Mouse (Mus musculus) retina, adult 2 months (tissue): ENCODE data around the gene Gtf2ird1.
"Not testable (repeated sequence)": the region's sequence is repeated elsewhere in the genome, so short reads cannot be mapped to it uniquely, and the experiment has no call there.

Source experiments
- DNase-seq: peaks from one replicate; pipeline ENCODE4 v3.0.0-alpha.2; 2012; ENCODE audit warnings: low read depth, low spot score

Gtf2ird1 gene

GRCm38 (mm10) chr5:134475006-134475605, 18.6 kb upstream of the Gtf2ird1 start:
- DNase-seq, result no peak

GRCm38 (mm10) chr5:134473902-134474301, 17.4 kb upstream of the Gtf2ird1 start:
- no peak for DNase-seq

GRCm38 (mm10) chr5:134470538-134471169, 14.1 kb upstream of the Gtf2ird1 start:
- no peak for DNase-seq

GRCm38 (mm10) chr5:134469559-134470150, 13.1 kb upstream of the Gtf2ird1 start:
- DNase-seq, result no peak

- DNase-seq, result no peak
Measured at GRCm38 (mm10) chr5:134468158-134468765, 11.7 kb upstream of the Gtf2ird1 start.

GRCm38 (mm10) chr5:134467030-134467549, 10.6 kb upstream of the Gtf2ird1 start:
- no peak for DNase-seq

GRCm38 (mm10) chr5:134466296-134467029, 9.9 kb upstream of the Gtf2ird1 start:
- DNase-seq, result no peak

GRCm38 (mm10) chr5:134465197-134465596, 8.7 kb upstream of the Gtf2ird1 start:
- no peak for DNase-seq

GRCm38 (mm10) chr5:134464225-134464624, 7.7 kb upstream of the Gtf2ird1 start:
- no peak for DNase-seq

GRCm38 (mm10) chr5:134462731-134463130, 6.2 kb upstream of the Gtf2ird1 start:
- no peak for DNase-seq

- DNase-seq, result no peak
Measured at GRCm38 (mm10) chr5:134462316-134462715, 5.8 kb upstream of the Gtf2ird1 start.

GRCm38 (mm10) chr5:134460546-134460945, 4.0 kb upstream of the Gtf2ird1 start:
- no peak for DNase-seq

GRCm38 (mm10) chr5:134459096-134459495, 2.6 kb upstream of the Gtf2ird1 start:
- no peak for DNase-seq

- no peak for DNase-seq
Measured at GRCm38 (mm10) chr5:134458416-134458815, 1.9 kb upstream of the Gtf2ird1 start.

GRCm38 (mm10) chr5:134457371-134457770, 855 bp upstream of the Gtf2ird1 start:
- DNase-seq, result no peak

GRCm38 (mm10) chr5:134455914-134456423, 547 bp downstream of the Gtf2ird1 start:
- DNase-seq, result no peak

- DNase-seq, result no peak
Measured at GRCm38 (mm10) chr5:134455186-134455895, 1.2 kb downstream of the Gtf2ird1 start.

GRCm38 (mm10) chr5:134454421-134454820, 2.1 kb downstream of the Gtf2ird1 start:
- DNase-seq, result no peak

- no peak for DNase-seq
Measured at GRCm38 (mm10) chr5:134453577-134453976, 2.9 kb downstream of the Gtf2ird1 start.

- not testable (repeated sequence) for DNase-seq
Measured at GRCm38 (mm10) chr5:134446755-134447154, 9.8 kb downstream of the Gtf2ird1 start.

GRCm38 (mm10) chr5:134445895-134446294, 10.6 kb downstream of the Gtf2ird1 start:
- DNase-seq, result no peak
